Mouse (Mus musculus) 416B (cell line): ENCODE measurements around the gene Tcf25.
"Not testable (repeated sequence)": the region's sequence is repeated elsewhere in the genome, so short reads cannot be mapped to it uniquely, and the experiment has no call there.

Source experiments
- DNase-seq: peaks from one replicate; pipeline ENCODE4 v3.0.0; 2011; ENCODE audit warnings: low read depth

Gene Tcf25

GRCm38 (mm10) chr8:123410788-123411187 is 37.2 kb downstream of the Tcf25 start:
- no peak for DNase-seq

GRCm38 (mm10) chr8:123411246-123411645 is 37.7 kb downstream of the Tcf25 start, which contains the start of gene Tubb3:
Tubb3 (plus strand) TSS chr8:123411424.
- no peak for DNase-seq

- DNase-seq = no peak
Observed at GRCm38 (mm10) chr8:123411781-123412327, 38.3 kb downstream of the Tcf25 start.

DNA sequence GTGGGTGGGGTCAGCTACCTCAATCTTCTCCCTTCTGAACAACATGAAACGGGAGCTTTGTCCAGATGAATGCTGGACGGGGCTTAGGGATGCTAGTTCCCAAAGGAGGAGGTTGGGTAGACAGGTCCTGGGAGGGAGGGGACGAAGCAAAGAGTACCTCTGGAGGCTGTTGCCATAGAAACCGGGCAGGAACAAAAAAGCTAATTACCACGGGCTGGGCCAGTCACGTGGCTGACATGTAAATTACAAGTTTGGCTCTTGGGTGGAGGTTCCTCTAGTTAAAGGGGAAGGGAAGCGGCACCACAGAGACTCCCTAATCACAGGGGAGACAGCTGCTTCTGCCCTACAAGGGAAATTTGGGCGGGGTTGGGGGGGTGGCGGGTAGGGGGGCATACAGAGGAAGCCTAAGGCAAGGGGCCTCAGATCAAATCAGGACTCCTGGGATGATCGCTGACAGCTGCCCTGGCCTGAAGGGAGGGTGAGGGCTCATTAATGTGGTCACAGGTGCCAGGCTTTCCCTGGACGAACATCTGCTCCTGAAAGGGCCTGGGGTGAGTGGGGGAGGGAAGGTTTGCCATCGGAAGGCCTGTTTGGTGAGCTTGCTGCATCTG is 39.1 kb downstream of the Tcf25 start:
- no peak for DNase-seq

GRCm38 (mm10) chr8:123414255-123414654 is 40.7 kb downstream of the Tcf25 start:
- DNase-seq = no peak

GRCm38 (mm10) chr8:123414997-123415696 is 41.6 kb downstream of the Tcf25 start:
- not testable (repeated sequence) for DNase-seq

DNA sequence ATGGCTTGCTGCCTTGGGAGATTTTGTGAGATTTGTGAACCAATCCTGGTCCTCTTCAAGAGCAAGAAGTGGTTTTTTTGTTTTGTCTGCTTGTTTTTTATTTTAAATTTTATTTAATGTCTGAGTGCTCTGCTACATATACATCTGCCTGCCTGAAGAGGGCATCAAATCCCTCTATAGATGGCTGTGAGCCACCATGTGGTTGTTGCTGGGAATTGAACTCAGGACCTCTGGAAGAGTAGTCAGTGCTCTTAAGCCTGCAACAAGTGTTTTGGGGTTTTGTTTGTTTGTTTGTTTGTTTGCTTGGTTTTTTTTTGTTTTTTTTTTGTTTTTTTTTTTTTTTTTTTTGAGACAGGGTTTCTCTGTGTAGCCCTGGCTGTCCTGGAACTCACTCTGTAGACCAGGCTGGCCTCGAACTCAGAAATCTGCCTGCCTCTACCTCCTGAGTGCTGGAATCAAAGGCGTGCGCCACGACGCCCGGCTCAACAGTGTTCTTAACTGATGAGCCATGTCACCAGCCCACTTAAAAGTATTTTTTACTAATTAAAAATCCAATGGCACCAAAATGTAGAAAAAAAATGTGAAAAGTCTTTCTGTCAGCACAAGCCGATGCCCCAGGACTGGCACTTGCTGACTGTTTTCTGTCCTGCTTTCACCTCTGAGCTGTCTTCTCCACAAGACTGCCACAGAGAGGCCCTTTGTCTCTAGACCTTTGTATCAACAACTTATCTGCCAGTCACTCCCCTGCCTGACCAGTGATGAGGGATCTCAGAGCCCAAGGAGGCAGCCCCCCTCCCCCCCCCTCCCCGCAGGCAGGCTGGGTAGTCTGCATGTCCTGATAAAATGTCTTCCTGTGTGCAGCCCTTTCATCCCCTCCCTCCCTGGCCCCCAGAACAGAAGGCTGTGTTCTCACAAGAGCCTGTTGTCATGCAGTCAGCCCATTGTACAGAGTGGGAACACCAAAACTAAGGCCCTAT is 42.7 kb downstream of the Tcf25 start:
- peak; percentile 89 for DNase-seq

DNA sequence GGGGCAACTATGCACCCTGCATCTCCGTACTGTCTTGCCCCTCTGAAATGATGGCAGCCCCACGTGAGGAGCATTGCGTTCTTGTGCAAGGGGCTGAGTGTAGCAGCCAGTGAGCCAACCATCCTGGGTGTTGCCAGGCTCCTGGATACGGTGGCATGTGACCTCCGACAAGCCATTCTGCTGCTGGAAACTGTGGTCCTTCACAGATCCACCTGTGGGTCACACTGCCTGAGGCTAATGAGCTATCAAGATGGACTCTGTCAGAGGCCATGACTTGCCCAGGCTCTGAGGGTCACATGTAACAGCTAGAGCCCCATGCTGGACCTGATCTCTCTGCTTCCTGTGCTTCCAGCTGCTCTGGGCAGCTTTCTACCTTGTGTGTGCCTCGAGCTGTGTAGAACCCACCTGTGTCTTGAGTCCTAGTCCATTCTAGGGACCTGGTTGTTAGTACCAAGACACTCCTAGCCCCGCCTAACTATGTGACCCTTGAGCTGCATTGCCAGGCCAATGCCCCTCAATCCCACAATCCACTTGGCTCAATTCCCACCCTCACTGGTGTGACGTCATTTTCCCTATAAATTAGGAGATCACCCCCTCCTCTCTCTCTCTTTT is 43.5 kb downstream of the Tcf25 start:
- no peak for DNase-seq

DNA sequence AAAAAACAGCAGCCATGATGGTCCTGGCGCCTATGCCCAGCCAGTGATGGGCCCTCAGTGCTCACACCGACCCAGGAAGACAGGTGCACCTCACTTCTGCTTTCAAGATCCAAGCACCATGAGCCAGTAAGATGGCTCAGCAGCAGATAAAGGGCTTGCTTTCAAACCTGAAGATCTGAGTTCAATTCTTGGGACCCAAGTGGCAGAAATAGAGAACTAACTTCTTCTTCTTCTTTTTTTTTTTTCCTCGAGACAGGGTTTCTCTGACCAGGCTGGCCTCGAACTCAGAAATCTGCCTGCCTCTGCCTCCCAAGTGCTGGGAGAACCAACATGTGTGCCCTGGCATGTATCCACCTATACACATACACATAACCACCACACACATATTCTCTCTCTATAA is 46.2 kb downstream of the Tcf25 start:
- DNase-seq = no peak

GRCm38 (mm10) chr8:123420525-123421281 is 47.1 kb downstream of the Tcf25 start:
- no peak for DNase-seq

DNA sequence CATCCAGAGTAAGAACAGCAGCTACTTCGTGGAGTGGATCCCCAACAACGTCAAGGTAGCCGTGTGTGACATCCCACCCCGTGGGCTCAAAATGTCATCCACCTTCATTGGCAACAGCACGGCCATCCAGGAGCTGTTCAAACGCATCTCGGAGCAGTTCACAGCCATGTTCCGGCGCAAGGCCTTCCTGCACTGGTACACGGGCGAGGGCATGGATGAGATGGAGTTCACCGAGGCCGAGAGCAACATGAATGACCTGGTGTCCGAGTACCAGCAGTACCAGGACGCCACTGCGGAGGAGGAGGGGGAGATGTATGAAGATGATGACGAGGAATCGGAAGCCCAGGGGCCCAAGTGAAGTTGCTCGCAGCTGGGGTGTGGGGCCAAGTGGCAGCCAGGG is 47.8 kb downstream of the Tcf25 start:
- no peak for DNase-seq

DNA sequence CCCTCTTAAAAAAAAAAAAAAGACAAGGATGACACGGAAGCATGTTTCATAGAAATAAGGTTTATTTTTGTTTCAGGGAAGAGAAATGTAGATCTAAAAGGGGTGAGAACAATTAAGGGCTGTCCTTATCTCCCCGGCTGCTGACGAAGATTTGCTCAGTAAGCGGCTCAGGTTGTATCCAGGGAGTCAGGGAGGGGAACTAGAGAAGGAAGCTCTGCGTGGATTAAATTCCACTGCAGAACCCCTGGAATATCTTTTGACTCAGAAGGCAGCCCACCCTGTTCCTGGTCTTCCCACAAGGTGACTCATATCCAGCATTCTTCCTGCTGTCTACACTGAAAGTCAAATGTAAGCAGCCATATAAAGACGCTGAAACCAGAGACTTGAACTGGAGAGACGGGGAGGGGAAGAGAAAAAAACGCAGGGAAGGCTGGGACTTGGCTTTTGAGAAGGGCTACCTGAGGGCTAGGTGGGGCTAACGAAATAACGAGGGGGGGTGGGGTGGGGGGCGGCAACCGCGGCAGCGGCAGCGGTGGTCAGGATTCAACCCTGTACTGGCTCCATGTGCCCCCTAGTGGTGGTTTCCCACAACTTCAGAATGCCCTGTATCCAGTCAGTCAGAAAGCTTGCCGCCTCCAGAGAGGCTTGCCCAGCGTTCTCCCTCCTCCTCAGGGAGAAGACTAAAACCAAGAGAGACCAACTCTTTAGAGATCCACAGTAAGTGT is 48.7 kb downstream of the Tcf25 start:
- DNase-seq = peak; percentile 75

DNA sequence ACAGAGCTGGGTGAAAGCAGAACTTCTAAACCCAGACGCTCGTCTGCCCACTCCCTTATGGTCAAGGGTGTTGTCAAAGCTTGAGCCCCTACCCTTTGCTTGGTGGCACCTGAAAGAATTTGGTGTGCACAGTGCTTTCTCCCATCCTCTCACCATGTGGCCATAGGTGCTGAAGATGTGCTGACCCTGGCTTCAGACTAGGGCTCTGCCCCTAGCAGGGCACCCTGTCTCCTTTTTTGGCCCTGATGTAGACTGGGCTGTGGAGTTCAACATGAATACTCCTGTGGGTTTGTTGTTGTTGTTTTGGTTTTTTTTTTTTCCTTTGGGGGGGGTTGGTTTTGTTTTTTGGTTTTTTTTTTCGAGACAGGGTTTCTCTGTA is 49.2 kb downstream of the Tcf25 start:
- no peak for DNase-seq

DNA sequence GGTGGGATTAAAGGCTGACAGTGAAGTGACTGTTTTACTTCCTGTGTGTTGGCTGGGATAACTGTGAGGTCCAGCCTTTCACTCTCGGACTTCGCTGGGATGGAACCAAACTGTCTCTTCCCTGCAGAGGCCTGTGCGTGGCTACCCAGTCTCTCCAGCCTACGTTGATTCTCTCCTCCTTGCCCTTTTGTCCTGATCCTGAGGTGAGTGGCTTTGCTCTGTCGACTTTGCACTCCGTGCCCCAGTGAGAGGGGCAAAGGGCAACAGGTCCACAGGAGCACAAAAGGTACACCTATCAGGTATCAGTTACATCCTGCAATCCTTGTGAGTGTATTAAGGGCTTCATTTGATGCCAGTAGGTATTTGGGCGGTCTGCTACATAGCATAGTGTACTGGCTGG is 49.9 kb downstream of the Tcf25 start, which contains the start of gene Def8:
TSS of gene Def8 (plus strand) at position 87 of the 400 bp plus-strand sequence.
- no peak for DNase-seq

- no peak for DNase-seq
Observed at GRCm38 (mm10) chr8:123426511-123427509, 53.3 kb downstream of the Tcf25 start.

GRCm38 (mm10) chr8:123427639-123428275 is 54.2 kb downstream of the Tcf25 start:
- DNase-seq = no peak

- DNase-seq = no peak
Observed at GRCm38 (mm10) chr8:123428343-123428893, 54.9 kb downstream of the Tcf25 start.
